Mouse (Mus musculus) CD4-positive, CD25-positive, alpha-beta regulatory T cell (primary cell): ENCODE measurements around the gene Camp. TPM values are rescaled to one million over a fixed set of nuclear protein-coding genes. Genes with fewer than 3 reads are reported as not detected.

Experiments
- polyA plus RNA-seq: library from polyadenylated mRNA; unstranded; fragments of 100-300 nt; shearing (Covaris generic); gene quantifications from one replicate; pipeline ENCODE4 v1.2.1, GENCODE M21; 2017

The Camp gene
- not detected for polyA plus RNA-seq

DNA sequence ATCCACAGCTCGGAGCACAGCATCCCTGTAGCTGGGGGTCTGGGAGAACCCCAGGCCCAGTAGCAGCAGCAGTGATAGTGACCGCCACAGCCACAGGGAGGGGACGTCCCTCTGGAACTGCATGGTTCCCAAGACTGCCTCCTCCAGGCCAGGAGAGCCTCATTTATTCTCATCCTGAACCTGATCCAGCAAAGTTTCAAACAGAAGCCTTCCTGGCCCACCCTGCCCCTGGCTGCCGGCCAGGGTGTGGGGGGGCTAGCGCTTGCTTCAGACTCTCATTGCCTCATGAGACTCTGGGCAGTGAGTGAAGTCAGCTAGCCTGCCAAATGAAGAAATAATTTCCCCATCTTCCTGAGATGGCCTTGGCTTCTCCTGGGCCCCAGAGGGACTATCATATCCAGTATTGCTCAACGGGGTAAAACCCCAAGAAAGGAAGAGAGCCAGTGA, at the start of gene Camp:
Camp (minus strand) TSS at position 306 of the 447 bp plus-strand sequence.

DNA sequence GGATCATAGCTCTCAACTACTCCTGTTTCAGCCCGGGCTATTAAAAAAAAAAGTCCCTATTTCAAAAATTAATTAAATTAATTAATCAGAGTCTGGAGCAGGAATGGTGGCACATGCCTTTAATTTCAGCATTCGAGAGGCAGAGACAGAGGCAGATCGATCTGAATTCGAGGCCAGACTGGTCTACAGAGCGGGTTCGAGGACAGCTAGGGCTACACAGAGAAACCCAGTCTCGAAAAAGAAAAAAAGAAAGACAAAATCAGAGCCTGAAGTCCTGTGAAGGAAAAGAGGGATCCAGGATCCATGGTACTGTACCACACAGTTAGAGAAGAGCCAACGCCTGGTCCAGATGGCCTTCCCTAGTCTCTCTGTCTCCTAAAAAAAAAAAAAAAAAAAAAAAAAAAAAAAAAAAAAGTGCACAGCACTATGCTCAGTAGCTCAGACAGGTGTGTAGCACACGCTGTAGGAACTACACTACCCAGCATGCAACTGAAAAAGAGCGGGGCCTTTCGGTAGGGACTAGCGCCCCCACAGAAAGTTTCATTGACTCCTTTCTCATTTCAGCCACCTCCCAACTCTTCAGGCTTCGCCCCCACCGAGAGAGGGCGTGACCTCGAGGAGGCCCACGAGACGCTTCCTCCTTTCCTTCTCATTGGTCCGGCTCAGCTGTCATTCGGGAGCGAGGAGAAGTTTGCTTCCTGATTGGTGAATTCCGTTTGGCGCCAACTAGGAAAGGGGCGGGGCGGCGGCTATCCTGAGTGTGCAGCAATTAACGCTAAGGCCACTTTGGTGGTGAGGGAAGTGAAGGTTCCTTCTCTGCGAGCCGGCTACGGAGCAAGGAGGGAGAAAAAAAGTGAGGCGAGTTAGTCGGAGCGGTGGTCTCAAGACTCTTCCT, 25.6 kb upstream of the Camp start, which contains the start of gene Cdc25a:
Cdc25a (plus strand) TSS at position 783 of the 895 bp plus-strand sequence.

DNA sequence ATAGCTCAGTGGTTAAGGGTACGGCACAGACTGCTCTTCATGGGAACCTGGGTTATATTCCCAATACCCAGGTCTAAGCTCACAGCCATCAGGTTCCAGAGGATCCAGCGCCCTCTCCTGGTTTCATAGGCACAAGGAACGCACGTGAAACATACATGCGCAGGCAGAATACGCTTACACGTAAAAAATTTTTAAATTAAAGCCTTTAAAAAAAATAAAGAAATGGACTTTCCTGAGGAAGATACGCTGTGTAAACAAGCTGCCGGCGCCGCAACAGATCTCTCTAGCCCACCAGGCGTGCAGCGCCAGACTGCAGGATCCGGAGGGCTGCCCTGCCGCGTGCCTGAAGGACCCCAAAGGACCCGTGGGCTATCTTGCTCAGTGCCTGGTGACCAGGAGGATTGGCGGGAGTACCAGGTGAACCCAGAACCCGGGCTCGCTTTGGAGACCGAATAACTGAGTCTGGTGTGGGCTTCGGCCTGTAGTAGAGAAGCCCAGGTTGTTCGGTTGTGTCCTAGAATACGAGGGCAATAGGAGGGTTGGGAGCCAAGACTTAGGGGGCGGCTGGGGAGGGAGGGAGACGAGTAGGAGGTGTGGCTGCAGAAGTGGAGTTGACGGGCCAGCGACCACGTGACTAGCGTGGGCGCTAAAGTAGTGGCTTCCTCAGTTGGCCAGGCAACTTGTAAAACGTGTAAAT, 16.9 kb downstream of the Camp start, which contains the start of gene Nme6:
Nme6 (plus strand) TSS at position 359 of the 697 bp plus-strand sequence.

DNA sequence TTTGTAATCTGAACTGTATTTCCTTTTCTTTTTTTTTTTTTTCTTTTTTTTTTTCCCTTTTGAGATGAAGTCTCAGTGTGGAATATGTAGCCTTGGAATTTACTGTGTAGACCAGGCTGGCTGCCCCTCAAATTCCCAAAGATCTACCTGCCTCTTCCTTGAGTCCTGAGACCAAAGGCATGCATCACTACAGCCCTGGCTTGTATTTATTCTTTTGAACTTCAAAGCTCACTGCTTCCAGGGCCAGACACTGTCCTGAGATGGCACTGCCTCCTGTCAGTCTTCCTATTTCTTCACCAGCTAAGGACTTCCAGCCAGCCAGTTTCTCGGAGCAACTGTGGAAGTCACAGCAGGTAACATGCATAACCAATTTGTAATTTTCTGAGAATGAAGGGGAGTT, 37.4 kb downstream of the Camp start, which contains the start of gene Spink8:
Spink8 (plus strand) TSS at position 301 of the 400 bp plus-strand sequence.

Other genes starting within 250 kb of the Camp start
- not detected for gene Fbxw24, start 223.6 kb downstream of the Camp start, polyA plus RNA-seq
- gene Fbxw25, start 185.0 kb downstream of the Camp start, polyA plus RNA-seq: not detected
- not detected for gene Fbxw18, start 146.9 kb downstream of the Camp start, polyA plus RNA-seq
- not detected for gene Fbxw26, start 103.5 kb downstream of the Camp start, polyA plus RNA-seq
- gene Fbxw27, start 58.9 kb downstream of the Camp start, polyA plus RNA-seq: not detected
- not detected for gene Spink8, start 37.3 kb downstream of the Camp start, polyA plus RNA-seq
- 12.0 TPM for gene Nme6, start 16.9 kb downstream of the Camp start, polyA plus RNA-seq
- 16.4 TPM for gene Cdc25a, start 26.0 kb upstream of the Camp start, polyA plus RNA-seq
- gene Map4, start 81.8 kb upstream of the Camp start, polyA plus RNA-seq: 63.0 TPM